Mouse (Mus musculus) kidney, postnatal 0 days (tissue): ENCODE data around the gene Slc9a5. TPM values are rescaled to one million over a fixed set of nuclear protein-coding genes. Genes with fewer than 3 reads are reported as not detected.

Experiments
- ATAC-seq: fragments of 200-750 bp; cut with Nextera tagmentation; replicated peaks from 2 replicates; pipeline ENCODE4 v1.8.0; 2017; ENCODE audit warnings: low read depth, moderate number of reproducible peaks, moderate TSS enrichment, moderate library complexity; ENCODE audit not compliant: low FRiP score
- DNase-seq: peaks from one replicate; pipeline ENCODE4 v3.0.0-alpha.2; 2016; ENCODE audit warnings: low spot score
- H3K27ac ChIP-seq: fragments of 300-500 bp; sonication (generic); 2 replicates; pipeline ENCODE4 v1.5.1; 2014; ENCODE audit warnings: mild to moderate bottlenecking
- H3K27me3 ChIP-seq: fragments of 300-500 bp; sonication (generic); 2 replicates; pipeline ENCODE4 v1.6.1; 2014; ENCODE audit warnings: low read length, mixed read lengths; ENCODE audit not compliant: insufficient read depth
- H3K36me3 ChIP-seq: fragments of 300-500 bp; sonication (generic); 2 replicates; pipeline ENCODE4 v1.6.1; 2014; ENCODE audit warnings: low read length, mixed read lengths; ENCODE audit not compliant: insufficient read depth
- H3K4me1 ChIP-seq: fragments of 300-500 bp; sonication (generic); replicated peaks from 2 replicates; pipeline ENCODE4 v1.6.1; 2014; ENCODE audit warnings: antibody characterized with exemption, low read length, mixed read lengths; ENCODE audit not compliant: insufficient read depth
- H3K4me2 ChIP-seq: fragments of 300-500 bp; sonication (generic); 2 replicates; pipeline ENCODE4 v1.6.1; 2014; ENCODE audit warnings: mild to moderate bottlenecking, low read length, moderate library complexity, mixed read lengths
- H3K4me3 ChIP-seq: fragments of 300-500 bp; sonication (generic); replicated peaks from 2 replicates; pipeline ENCODE4 v1.5.1; 2014; ENCODE audit warnings: low read depth, low read length
- H3K9ac ChIP-seq: fragments of 300-500 bp; sonication (generic); 2 replicates; pipeline ENCODE4 v1.6.1; 2014; ENCODE audit warnings: low read depth, low read length
- H3K9me3 ChIP-seq: fragments of 300-500 bp; sonication (generic); replicated peaks from 2 replicates; pipeline ENCODE4 v1.6.1; 2016; ENCODE audit warnings: low read length, inconsistent platforms, mixed read lengths
- CTCF ChIP-seq: IDR thresholded peaks from 2 replicates; pipeline ENCODE4 v1.5.1; 2016; ENCODE audit warnings: antibody characterized with exemption, low read depth, mild to moderate bottlenecking, moderate library complexity
- WGBS: fragments of 180-500 bp; shearing (Covaris S2); extraction: QIAGEN DNeasy Blood & Tissue Kit; methylation state at CpG from one replicate; pipeline ENCODE4 v1.1.7; 2014; 5-methylcytosine and 5-hydroxymethylcytosine counted together
- polyA plus RNA-seq: library from polyadenylated mRNA; unstranded; fragments of >200 nt; fragmentation: Nextera tagmentation; extraction: Ambion mirVana; gene quantifications from 2 replicates; pipeline ENCODE4 v1.2.1, GENCODE M21; 2015

The Slc9a5 gene
- polyA plus RNA-seq, 1 experiment from 2014 or later = 1.3 TPM

DNA sequence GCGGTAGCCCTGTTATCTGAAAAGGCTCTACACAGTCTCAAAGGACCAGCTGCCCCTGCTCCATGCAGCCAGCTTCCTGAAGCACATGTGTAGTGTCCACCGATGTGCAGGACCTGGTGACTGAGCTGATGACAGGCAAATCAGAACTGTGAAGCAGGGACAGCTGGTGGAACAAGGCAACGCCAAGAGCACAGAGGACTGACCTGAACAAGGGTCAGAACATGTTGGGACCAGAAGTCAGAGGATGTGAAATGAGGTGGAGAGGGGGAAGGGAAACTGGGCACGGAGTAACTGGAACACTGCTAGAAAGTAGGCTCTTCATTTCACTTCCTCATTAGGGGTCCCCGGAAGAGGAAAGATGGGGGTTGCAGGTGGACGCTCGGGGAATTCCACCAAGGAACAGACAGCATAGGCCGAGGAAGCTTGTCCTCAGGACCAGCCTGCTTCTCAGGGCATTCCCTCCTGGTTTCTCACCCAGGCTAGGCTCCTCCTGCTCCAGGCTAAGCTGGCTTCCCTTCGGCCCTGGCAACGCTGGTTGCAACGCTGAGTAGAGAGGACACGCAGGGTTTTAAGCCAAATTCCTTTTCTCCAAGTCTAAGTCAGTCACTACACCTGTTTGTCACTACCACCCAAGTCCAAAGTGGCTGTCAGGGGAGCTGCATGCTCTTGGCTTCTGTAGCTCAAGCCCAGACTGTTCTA, 44.6 kb downstream of the Slc9a5 start:
- peaks cover 2% of the 10 kb centered on the region; the same call in 1 of the 2 replicates for H3K4me1 ChIP-seq
- no peak for ATAC-seq
- no peak overlapping the region for H3K9ac ChIP-seq
- no peaks in the 10 kb centered on the region for H3K36me3 ChIP-seq
- H3K27ac ChIP-seq = no peak overlapping the region
- no peaks in the 10 kb centered on the region for H3K9me3 ChIP-seq
- 87% methylated on average over 12 of the region's 12 CpGs for WGBS
- TF ChIP-seq CTCF = no peak
- no peak for DNase-seq
- no peaks in the 10 kb centered on the region for H3K27me3 ChIP-seq
- no peak overlapping the region for H3K4me2 ChIP-seq
- H3K4me3 ChIP-seq = no peak overlapping the region

DNA sequence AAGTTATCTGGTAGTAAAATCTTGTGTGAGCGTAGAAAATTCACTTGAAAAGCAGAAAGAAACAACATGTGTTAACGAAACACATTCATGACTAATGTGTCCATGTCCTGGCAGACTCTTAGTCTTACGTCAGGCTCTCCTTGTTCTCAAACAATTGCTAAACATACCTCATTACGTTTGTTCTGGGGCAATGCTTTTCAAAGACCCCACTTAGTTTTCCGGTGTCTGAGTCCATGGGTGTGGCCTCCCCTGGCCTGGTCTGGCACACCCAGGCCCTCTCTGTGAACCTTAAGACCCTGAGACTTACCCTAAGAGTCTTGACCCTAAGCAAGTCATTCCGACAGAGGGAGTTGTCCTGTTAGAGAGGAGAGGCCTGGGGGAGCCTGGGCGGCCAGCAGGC, 45.3 kb downstream of the Slc9a5 start:
- ATAC-seq (no peak), DNase-seq (no peak)
- Histone ChIP-seq H3K27me3 (no peaks in the 10 kb centered on the region), H3K27ac (no peak overlapping the region), H3K9ac (no peak overlapping the region), H3K4me3 (no peak overlapping the region), H3K4me1 (no peaks in the 10 kb centered on the region), H3K36me3 (no peaks in the 10 kb centered on the region), H3K4me2 (no peak overlapping the region), H3K9me3 (no peaks in the 10 kb centered on the region)
- TF ChIP-seq CTCF = no peak
- WGBS = 71% methylated on average over 7 of the region's 7 CpGs

DNA sequence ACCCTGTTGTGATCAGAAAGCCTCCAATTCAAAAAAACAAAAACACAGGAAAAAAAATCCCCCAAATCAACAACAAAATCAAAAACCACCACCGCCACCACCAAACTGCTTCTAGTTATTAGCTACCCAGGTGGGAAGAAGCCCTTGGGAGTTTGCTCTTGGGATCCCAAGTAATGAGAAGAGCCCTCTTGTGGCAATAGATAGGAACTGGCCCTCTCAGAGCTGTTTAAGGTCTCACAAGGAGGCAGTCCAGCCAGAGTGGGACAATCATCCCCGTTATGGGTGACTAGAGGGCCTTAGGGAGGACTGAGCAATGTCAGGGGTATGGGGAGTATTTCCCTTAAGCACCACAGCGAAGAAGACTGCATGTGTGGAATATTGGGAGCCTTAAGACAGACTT, 49.1 kb downstream of the Slc9a5 start:
- H3K4me3 ChIP-seq = no peak overlapping the region
- TF ChIP-seq CTCF = peak; percentile 81
- no peaks in the 10 kb centered on the region for H3K9me3 ChIP-seq
- H3K36me3 ChIP-seq = no peaks in the 10 kb centered on the region
- DNase-seq (peak; percentile 89), ATAC-seq (no peak)
- H3K9ac ChIP-seq = no peak overlapping the region
- H3K27me3 ChIP-seq = no peaks in the 10 kb centered on the region
- 25% methylated on average over 3 of the region's 3 CpGs for WGBS
- H3K4me1 ChIP-seq = no peaks in the 10 kb centered on the region
- no peak overlapping the region for H3K4me2 ChIP-seq
- H3K27ac ChIP-seq = no peak overlapping the region

DNA sequence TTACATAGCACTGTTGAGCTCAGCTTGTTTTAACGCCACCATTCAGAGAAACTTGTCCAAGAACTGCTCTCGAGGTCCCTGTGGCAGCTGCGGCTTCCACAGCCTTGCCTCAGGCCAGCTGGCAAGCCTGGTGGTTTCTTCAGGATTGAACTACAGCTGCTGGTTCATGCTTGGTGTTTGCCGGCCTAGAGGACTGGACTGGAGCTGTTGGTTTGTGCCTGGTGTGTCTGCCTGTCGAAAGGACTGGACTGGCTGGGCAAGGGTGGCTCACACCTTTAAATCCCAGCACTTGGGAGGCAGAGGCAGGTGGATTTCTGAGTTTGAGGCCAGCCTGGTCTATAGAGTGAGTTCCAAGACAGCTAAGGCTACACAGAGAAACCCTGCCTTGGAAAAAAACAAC, 51.4 kb downstream of the Slc9a5 start:
- Histone ChIP-seq H3K27me3 (no peaks in the 10 kb centered on the region), H3K27ac (no peak overlapping the region), H3K9ac (no peak overlapping the region), H3K4me1 (no peaks in the 10 kb centered on the region), H3K36me3 (no peaks in the 10 kb centered on the region), H3K9me3 (no peaks in the 10 kb centered on the region), H3K4me3 (no peak overlapping the region), H3K4me2 (no peak overlapping the region)
- 83% methylated on average over 5 of the region's 5 CpGs for WGBS
- ATAC-seq (no peak), DNase-seq (no peak)
- no peak for TF ChIP-seq CTCF

DNA sequence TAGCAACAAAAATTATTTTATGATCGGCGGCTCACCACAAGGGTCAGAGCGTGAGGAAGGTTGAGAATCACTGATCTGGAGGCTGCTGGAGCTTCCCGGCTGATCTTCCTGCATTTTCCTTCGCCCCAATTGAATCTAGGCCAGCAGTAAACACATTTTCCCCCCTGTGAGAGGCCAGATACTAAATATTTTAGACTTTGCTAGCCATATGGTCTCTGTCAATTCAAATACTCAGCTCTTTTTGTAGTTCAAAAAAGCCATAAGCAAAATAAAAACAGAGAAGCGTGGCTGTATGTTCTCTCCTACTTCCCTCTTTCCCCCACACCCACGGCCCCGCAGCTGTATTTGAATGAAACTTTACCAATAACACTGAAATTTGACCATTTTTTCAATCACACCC, 54.8 kb downstream of the Slc9a5 start:
- H3K27ac ChIP-seq = no peak overlapping the region
- no peak for TF ChIP-seq CTCF
- WGBS = 70% methylated on average over 8 of the region's 8 CpGs

DNA sequence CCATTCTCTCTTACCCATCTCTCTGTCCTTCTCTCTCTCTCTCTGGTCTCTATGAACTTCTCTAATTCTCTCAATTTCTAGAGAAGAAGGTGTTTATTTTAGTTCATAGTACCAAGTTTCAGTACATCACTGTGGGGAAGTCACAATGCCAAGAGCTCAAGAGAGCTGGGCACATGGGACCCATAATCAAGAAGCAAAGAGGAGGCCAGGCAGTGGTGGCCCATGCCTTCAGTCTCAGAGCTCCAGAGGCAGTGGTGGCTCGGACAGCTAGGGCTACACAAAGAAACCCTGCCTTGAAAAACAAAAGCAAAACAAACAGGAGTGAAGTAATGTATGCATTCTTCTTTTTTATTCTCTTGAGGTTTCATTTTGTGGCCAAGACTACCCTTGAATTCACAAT, 55.9 kb downstream of the Slc9a5 start:
- no peak for TF ChIP-seq CTCF
- Histone ChIP-seq H3K9ac (no peak overlapping the region), H3K4me1 (no peaks in the 10 kb centered on the region), H3K27ac (no peak overlapping the region), H3K4me2 (no peak overlapping the region), H3K4me3 (no peak overlapping the region), H3K9me3 (no peaks in the 10 kb centered on the region), H3K27me3 (no peaks in the 10 kb centered on the region), H3K36me3 (no peaks in the 10 kb centered on the region)
- ATAC-seq (no peak), DNase-seq (no peak)
- WGBS = 76% methylated on average over 1 of the region's 1 CpGs

More for the DNA sequence above, 54.8 kb downstream of the Slc9a5 start:
- H3K4me2 ChIP-seq = no peak overlapping the region
- DNase-seq (peak; percentile 59), ATAC-seq (no peak)
- no peak overlapping the region for H3K4me3 ChIP-seq
- no peaks in the 10 kb centered on the region for H3K9me3 ChIP-seq
- no peak overlapping the region for H3K9ac ChIP-seq
- H3K27me3 ChIP-seq = no peaks in the 10 kb centered on the region
- no peaks in the 10 kb centered on the region for H3K36me3 ChIP-seq
- no peaks in the 10 kb centered on the region for H3K4me1 ChIP-seq

DNA sequence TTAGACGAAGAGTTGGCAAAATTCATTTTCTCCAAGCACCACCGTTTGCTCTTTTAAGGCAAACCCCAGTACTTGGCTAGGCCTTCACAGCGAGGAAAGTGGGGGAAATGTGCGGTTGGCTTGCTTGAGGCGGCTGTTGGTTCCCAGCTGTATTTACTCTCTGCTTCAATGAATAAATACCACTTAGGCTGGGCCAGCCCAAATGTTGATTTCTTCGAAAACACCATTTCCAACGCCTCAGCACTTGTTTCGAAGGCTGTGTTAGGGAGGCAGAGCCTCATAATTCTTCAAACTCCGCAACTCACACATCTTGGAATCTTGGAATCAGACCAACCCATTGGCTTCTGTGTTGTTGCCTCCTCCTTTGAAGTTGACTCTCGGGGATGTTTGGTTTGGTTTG, 57.8 kb downstream of the Slc9a5 start:
- Histone ChIP-seq H3K9me3 (no peaks in the 10 kb centered on the region), H3K36me3 (no peaks in the 10 kb centered on the region), H3K4me1 (no peaks in the 10 kb centered on the region), H3K4me3 (no peak overlapping the region), H3K4me2 (no peak overlapping the region), H3K27me3 (no peaks in the 10 kb centered on the region), H3K9ac (no peak overlapping the region), H3K27ac (no peak overlapping the region)
- 57% methylated on average over 10 of the region's 10 CpGs for WGBS
- peak; percentile 78 for DNase-seq
- no peak for ATAC-seq
- TF ChIP-seq CTCF = no peak
